Mouse (Mus musculus) right cerebral cortex, postnatal 36 days (tissue): Measurements from ENCODE around the gene Sertad3.
"Not testable (repeated sequence)": the region's sequence is repeated elsewhere in the genome, so short reads cannot be mapped to it uniquely, and the experiment has no call there.

Experiments
- DNase-seq, 2 experiments: peaks; one replicate each; pipeline ENCODE4 v3.0.0; 2022; ENCODE audit warnings: low spot score in 2 of 2, mixed read lengths in 1 of 2

Sertad3 gene

GRCm38 (mm10) chr7:27493022-27493421 is 19.5 kb downstream of the Sertad3 start:
- DNase-seq = no peak

GRCm38 (mm10) chr7:27493450-27493849 is 19.9 kb downstream of the Sertad3 start:
- DNase-seq = no peak

GRCm38 (mm10) chr7:27494659-27495367 is 21.2 kb downstream of the Sertad3 start:
- not testable (repeated sequence) for DNase-seq

GRCm38 (mm10) chr7:27499036-27499435 is 25.5 kb downstream of the Sertad3 start, which contains the start of gene Prx:
Gene Prx (plus strand): TSS chr7:27499324.
- no peak for DNase-seq

GRCm38 (mm10) chr7:27501620-27502019 is 28.1 kb downstream of the Sertad3 start:
- no peak for DNase-seq

GRCm38 (mm10) chr7:27506765-27507370 is 33.3 kb downstream of the Sertad3 start:
- DNase-seq = no peak

GRCm38 (mm10) chr7:27507711-27508647 is 34.4 kb downstream of the Sertad3 start:
- peak; percentile 88 to 89 for DNase-seq

GRCm38 (mm10) chr7:27508648-27509005 is 35.1 kb downstream of the Sertad3 start:
- no peak for DNase-seq

GRCm38 (mm10) chr7:27510809-27511208 is 37.2 kb downstream of the Sertad3 start:
- DNase-seq = no peak

GRCm38 (mm10) chr7:27514961-27515360 is 41.4 kb downstream of the Sertad3 start:
- DNase-seq = no peak

GRCm38 (mm10) chr7:27518314-27518713 is 44.7 kb downstream of the Sertad3 start:
- no peak for DNase-seq

GRCm38 (mm10) chr7:27520104-27520503 is 46.5 kb downstream of the Sertad3 start:
- DNase-seq = no peak

- no peak for DNase-seq
These were observed 47.0 kb downstream of the Sertad3 start for GRCm38 (mm10) chr7:27520599-27520998.

- no peak for DNase-seq
These were observed 49.4 kb downstream of the Sertad3 start, which contains the start of gene Hipk4 for GRCm38 (mm10) chr7:27522967-27523366. Gene Hipk4 (plus strand): TSS chr7:27523267.

GRCm38 (mm10) chr7:27523805-27524204 is 50.2 kb downstream of the Sertad3 start:
- DNase-seq = no peak

GRCm38 (mm10) chr7:27526039-27526827 is 52.7 kb downstream of the Sertad3 start:
- DNase-seq = peak in 1 of 2 experiments; percentile 77
